Mouse (Mus musculus) heart, adult 9 months (tissue): ENCODE results near the gene Cul1.
A peak's percentile ranks its signal among the peaks of the same experiment; 100 is the strongest.
"Not testable (repeated sequence)": the region's sequence is repeated elsewhere in the genome, so short reads cannot be mapped to it uniquely, and the experiment has no call there.

Experiments used
- DNase-seq, 2 experiments: peaks; one replicate each; pipeline ENCODE4 v3.0.0; 2022; ENCODE audit warnings: low spot score in 2 of 2

Gene Cul1

DNA sequence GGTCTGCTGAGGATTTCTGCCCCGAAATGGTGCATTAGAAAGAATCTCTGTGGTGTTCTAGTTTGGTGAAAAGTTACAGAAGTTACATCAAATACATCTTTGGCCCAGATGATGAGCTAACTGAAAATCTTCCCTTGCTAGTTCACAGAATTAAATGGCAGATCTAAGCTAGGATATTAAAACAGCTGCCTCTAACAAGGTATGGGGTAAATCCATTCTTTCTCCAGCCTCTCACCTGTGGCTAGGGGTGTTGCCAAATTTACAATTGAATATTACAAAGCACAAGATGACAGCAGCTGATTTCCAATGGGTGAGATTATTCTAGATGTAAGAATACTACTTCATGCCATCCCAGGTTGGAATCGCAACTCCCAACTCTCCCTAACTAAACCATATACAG is at the start of gene Cul1:
Cul1 (plus strand) TSS at position 301 of the 400 bp plus-strand sequence.
- DNase-seq: no peak

DNA sequence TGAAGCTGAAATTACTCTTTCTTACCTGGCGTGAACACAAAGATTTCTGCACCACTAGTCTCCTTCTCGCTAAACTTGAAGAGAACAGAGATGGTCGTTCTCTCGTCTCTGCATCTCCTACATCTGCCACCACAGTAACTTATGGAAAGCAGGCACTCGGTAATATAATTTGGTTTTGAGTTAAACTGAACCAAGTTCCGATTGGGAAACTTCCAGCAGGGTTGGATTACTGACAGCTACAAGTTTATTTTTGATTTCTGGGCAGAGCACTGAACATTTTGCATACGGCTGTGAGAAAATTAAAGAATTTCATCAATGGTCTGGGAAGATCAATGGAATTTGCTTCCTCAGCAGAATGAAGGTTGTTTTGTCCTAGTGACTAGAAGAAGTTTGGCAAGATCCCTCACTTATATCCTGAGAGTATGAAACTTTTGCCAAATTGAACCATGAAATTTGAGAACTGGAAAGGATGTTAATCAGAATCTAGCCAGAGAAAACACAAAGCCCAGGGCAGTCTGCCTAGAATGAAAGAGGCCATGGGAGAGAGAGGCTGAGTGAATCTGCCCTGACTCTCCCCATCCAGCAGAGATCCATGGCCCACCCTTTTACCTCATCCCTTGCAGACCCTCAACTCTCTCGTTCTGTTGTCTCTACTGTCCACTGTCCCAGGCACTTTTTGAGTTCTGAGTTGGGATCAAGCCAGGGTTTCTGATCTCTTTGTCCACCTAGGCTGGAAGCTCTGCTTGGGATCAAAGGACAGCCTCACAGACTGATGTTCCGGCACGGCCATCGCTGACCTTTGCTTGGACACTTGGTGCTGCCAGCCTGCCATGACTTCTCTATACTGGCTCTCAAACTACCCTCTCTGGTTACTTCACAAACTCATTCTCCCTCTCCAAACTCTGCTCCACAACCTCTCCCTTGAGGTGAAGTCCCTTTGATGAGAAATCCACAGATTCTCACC is 48.5 kb upstream of the Cul1 start:
- peak; percentile 30 to 31 for DNase-seq

DNA sequence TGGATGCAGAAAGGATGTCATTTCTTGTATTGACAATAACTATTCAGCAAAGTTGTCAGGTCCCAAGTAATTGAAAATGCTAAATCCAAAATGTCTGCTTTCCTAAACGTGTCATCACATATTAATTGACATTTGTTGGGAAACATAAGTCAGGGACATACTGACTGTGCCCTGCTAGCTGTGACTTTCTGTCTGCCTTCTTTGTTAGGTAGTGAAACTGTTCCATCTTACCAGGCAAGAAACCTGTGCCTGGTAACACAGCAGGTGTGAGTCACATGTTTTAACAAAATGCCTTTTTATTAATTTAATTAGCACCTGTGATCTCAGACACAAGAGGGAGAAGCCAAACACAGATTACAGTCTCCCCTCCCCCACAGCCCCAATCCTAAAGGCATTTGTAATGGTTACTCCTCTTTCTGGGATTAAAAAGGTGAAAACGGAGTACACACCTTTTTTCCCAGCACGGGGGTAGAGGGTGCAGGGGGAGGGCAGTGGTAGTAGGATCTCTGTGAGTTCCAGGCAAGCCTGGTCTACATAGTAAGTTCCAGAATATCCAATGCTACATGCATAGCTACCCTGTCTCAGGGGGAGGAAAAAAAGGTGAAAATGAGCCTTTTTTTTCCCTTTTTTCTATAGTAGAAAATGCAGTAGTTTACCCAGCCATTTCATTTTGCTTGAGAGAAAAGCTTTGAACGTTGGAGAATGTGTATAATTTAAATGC is 40.2 kb upstream of the Cul1 start:
- no peak for DNase-seq

DNA sequence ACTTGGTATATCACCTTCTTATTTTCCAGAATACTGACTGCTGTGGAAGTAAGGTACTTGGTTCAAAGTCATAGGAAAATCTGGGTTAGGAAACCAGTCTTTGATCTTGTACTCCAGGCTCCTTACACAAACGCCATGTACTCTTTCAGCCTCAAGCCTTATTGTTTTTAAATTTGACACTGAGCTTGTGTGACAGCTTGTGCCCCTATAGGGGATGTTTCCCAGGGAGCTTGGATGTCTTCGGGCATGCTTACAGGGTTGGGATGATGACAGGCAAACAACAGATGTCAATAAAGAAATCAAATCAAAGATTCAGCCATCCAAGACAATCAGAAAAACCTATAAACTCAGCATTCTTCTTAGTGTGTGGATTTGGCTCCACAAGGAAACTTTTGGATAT is 39.5 kb upstream of the Cul1 start:
- DNase-seq: no peak

DNA sequence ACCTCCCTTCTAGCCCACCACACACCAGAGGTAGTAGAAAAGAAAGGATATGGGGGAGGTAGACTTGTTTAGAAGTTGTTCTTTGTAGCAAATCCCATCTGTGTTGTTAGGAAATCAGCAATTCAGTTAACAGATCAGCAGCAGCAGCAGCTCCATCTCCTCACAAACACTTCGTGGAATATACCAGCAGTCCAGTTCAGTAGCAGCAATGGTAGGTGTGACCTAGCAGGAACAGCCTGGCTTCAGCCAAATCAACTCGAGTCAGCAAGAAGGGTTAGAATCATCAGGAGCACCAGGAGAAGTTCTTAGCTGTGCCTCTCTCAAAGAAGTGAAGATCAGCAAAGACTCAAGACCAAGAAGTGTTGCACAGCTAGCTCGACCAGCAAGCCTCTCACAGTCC is 34.5 kb upstream of the Cul1 start:
- DNase-seq: no peak

DNA sequence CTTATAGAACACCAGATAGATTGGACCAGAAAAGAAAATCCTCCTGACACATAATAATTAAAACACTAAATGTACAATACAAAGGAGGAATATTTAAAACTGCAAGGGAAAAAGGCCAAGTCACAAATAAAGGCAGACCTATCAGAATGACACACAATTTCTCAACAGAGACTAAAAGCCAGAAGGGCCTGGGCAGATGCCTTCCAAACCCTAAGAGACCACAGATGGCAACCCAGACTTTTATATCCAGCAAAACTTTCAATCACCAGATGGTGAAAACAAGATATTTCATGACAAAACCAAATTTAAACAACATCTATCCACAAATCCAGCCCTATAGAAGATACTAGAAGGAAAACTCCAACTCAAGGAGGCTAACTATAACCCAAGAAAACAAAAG is 33.0 kb upstream of the Cul1 start:
- no peak for DNase-seq

DNA sequence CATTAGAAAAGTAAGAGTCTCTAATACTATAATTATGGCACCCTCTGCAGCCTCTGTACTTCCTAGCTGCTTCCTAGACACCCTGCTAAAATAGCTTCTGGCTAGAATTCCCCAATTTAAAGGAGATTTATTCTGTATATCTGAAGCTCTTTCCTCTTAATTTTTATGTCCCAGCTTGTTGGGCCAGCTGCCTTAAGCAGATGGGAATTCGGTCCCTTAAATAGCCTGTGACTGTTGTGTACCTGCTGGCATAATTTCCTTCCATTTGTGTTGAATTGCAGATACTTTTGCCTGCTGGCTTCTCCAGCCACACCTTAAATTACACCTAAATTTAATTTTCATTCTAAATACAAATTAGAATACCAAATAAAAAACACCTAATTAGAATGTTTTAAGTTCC is 32.0 kb upstream of the Cul1 start:
- DNase-seq: no peak

DNA sequence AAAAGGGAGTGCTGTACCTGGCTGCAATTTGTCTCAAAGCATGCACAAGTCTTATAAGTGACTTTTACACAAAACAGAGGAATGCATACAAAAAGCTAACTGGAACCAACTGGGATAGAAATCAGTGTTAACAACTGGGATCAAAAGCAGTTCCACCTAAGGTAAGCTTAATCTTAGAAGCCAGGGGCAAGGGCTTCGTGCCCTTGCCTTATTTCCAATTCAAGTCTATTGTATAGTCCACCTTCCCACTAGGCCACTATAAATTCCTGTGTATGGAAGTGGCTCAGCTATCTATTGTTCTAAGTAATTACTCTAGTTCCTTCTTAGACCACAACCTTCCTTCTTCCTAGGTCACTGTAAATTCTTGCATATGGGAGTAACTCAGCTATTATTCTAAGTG is 27.1 kb upstream of the Cul1 start:
- no peak for DNase-seq

DNA sequence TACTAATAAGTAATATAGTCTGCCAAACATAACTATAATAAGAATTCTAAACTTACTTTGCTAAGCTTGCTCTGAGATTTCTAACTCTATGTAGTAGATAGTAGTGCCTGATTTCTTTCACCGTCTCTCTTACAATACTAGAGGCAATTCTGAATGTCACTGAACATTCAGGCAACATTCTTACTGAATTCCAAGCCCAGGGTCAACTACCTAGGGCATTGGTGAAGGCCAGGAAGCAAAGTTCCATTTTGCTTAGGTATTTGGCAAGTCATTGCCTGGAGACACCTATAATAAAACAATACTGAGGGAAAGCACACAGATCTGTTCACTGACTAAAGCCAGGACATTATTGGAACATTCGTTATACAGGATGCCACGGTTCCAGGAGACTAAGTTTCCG is 26.6 kb upstream of the Cul1 start:
- not testable (repeated sequence) for DNase-seq

DNA sequence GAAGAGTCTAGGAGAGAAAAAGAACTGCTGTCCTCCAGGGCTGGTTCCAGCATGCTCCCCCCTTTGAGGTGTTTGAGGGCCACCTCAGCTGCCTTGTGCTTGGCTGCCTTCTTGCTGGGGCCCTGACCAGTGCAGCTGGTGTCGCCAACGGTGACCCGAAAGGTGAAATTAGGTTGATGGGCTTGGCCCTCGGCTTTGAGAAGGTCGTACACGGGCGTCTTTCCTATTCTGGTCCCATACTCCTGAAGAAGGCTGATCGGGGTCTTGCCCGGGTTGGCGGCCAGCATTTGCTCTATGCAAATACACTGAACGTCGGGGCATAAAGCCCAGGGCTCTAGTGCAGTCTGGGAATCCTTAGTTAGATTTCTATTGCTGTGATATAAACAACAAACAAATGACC is 20.4 kb upstream of the Cul1 start:
- not testable (repeated sequence) for DNase-seq

DNA sequence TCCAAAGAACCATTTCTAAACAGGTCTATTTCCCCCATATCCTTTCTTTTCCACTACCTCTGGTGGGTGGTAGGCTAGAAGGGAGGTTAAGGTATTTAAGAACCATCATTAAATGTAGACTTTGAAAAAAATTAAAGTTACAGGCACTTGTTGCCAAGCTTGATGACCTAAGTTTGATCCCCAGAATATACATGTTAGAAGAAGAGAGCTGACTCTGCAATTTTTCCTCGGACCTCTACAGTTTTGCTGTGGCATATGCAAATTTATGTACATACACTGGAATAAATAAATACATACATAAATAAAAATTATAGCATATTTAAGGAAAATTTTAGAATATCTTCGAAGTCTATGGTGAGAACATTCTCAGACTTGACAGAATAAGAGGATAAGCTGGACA is 13.1 kb upstream of the Cul1 start:
- no peak for DNase-seq

DNA sequence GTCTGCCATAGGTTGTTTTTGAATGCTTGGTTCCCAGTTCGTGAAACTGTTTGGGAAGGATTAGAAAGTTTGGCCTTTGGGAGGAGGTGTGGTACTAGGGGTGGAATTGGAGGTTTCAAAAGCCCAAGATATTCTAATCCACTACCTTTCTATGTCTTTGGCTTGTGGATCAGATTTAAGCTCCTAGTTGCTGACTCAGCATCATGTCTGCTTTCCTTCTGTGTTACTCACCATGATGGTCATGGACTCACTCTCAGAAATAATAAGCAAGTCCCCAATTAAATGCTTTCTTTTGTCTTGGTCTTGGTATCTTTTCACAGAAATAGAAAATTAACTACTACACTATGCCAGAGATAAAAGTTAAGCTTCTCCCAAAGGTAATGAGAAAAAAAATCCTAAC is 5.5 kb upstream of the Cul1 start:
- no peak for DNase-seq

DNA sequence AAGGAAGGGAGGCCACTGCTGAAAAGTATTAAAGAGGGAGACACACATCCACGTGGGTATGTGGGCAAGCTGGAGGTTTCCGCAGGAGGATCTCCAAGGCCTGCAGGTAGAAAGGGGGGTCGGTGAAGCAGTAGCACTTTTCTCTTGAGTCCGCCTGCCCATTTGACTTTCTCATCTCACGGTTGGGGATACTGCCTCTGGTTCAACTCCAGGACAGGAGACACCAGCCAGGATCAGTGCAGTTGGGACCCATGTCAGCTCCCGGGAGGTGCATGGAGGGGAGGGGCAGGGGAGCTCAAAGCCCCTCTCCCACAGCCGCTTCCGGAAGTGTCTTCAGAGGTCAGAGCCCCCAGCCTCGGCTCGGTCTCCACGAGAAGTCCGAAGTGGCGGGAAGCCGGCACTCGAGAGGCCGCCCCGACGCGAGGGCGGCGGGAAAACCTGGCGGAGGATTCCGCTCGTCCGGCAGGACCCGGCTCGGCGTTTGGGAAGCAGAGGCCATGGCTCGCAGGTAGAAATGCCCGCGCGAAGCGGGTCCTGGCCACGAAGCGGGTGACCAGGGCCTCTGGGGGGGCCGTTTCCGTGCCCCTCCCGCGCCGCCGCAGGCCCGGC is 428 bp downstream of the Cul1 start:
- no peak for DNase-seq

DNA sequence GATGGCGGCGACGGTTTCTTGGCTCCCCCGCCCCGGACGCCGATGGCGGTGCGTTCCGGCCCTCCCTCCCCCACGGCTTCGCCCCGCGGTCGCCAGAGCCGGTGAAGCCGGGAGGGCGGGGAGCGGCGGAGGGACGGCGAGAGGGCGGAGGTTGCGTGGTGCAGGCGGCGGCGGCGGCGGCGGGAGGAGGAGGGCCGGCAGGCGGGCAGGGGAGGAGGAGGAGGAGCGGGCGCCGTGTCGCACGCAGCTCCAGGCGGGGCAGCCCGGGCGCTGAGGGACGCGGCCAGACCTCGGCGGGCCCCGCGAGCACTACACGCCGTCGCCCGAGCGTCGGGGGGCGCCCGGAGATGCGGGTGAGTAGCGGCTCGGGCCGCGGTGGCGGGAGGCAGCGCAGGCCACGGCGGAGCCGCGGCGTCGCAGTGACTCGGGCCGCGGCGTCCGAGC is 955 bp downstream of the Cul1 start:
- peak; percentile 76 to 78 for DNase-seq

DNA sequence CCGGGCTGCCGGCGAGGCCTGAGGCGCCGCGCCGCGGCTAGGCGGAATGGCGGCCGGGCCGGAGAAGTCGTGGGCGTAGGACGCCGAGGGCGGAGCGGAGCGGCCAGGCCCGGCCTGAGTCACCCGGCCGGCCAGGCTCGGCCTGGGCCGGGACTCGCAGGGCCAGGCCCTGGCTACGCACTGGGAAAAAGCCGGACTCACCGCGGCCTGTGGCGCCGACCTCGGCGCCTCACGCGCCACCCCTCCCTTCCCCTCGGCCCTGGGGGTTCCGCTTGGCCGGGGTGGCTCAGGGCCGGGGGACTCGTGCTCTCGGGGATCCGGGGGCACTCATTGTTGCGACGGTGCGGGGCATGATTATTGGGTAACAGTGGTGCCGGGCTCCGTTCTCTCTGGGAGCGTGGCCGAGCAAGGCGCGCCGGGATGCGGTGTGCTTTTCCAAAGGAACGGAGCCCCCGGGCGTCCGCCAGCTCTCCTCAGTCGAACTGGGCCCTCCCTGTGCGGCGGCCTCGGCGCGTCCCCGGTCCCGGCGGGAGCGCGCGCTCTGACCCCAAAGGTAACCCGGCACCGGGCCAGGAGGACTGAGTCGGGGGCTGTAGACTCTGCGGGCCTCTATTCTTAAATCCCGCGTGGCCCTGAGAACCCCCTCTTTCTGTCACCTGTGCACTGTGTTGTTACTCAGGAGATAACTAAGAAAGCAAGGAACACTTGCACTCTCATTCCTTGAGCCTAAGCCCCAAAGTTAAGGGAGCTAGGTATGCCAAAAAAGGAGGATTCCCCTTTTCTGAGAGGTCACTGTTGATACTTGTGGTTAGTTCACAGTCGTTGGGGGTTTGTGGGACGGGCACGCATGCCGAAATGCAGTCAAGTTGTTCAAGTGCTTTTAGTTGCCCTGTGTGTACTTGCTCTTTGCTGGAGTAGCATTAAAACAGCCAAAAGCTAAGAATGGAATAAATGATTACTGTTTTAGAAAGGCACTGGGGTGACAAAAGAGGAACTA is 1.7 kb downstream of the Cul1 start:
- peak; percentile 53 to 57 for DNase-seq

DNA sequence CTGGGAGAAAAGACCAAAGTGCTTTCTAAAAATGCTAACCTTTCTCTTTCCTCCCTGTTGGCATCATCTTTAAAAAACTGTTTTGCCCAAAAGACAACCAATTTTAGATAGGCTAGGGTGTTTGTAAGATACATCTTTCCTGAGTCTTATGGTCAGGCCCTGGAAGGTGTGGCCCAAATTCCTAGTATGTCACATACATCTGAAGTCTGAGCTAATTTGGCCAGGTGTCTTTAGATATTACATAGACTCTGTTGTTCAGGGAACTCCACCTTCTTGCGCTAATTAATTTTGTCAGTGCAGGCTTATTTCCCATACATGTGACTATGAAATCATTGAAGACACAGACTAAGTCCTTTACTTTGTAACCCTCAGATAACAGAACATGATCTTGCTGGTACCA is 2.6 kb downstream of the Cul1 start:
- DNase-seq: no peak

DNA sequence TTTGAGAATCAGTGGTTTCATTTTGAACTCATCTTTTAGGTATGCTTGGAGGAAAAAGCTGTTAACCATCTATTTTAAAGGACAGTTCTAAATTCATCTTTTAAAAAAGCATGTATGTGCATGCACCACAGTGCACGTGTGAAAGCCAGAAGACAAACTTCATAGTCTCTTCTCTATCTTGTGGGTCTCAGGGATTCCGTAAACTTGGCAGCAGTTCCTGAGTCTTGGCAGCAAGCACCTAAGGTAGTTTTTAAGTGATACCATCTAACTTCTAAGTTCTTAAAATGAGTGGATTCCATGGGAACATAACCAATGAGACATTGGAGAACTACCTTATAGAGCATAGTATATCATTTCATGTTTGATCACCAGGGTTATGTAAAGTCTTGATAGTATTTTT is 3.7 kb downstream of the Cul1 start:
- DNase-seq: no peak

DNA sequence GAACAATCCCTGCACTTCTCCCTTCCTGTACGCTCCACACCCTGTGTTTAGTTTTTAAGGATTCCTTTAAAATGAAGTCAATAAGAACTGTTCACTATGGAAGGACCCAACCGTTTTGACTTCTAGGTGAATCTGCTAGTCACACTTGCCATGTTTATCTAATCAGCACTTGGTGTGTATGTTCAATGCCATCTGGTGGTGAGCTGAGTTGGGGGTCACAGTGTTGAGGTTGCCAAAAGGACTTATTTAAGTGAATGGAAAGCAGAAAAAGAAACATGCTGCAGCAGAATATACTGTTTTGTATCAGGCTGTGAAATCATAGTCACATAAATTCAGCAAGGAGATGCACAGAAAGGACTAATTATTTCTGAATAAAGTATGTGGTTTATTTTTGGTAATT is 12.2 kb downstream of the Cul1 start:
- no peak for DNase-seq

DNA sequence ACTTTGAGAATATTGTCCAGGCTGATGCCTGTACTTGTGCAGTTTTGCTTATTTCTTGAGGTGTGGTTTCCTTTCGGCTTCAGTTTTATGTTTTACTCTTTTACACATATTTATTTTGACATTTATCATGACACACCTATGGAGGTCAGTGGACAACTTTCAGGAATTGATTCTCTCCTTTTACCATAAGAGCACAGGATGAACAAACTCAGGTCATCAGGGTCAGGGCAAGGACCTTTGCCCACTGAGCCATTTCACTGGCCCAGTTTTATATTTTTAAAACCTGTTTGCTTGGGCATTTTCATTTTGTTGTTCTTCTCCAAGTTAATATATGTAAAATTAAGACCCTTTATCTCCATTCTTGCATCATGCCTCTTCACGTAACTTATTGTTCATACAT is 13.3 kb downstream of the Cul1 start:
- DNase-seq: no peak

DNA sequence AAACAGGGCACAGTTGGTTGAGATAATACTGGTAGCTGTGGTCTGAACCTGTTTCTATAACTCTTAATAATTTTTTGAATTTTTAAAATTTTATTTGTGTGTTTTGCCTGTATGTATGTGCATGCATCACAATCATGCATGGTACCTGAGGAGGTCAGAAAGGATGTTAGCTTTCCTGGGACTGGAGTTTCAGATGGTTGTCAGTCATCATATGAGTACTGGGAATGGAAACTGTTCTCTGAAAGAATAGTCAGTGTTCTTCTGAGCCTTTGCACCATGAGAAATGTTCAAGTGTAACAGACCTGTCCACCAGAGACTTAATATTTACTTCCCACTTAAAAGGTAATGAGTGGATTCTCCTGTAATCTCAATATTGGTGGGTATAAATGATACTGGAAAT is 13.9 kb downstream of the Cul1 start:
- no peak for DNase-seq

DNA sequence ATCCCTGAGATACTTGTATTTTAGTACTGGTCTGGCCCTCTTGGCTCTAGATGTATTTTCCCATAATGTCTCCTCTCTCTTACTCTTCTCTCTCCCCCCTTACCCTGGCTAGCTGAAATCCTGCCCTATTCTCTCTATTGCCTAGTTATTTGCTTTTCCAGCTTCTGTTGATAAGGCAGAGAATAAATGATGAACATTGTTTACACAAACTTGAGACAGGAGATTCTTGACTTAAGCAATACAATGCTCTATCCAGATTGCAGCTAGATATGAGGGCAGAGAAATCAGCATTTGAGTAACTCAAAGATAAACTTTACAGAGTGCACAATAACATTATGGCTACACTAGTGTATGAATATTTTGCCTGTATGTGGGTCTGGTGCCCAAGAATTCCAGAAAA is 16.6 kb downstream of the Cul1 start:
- DNase-seq: no peak
